Mouse (Mus musculus) stomach, postnatal 0 days (tissue): ENCODE measurements around the gene Oit3.

ENCODE experiments used
- CTCF ChIP-seq: IDR thresholded peaks from 2 replicates; pipeline ENCODE4 v1.5.1; 2016; ENCODE audit warnings: antibody characterized with exemption, low read depth, mild to moderate bottlenecking, moderate library complexity
- EP300 ChIP-seq: optimal IDR thresholded peaks from 2 replicates; pipeline ENCODE3; 2016; ENCODE audit warnings: antibody characterized with exemption

- TF ChIP-seq CTCF, result no peak
- TF ChIP-seq EP300, result no peak
Observed at GRCm38 (mm10) chr10:59459767-59460166, 18.2 kb upstream of the Oit3 start.
